Mouse (Mus musculus): ENCODE measurements around the gene Cotl1. TPM values are rescaled to one million over a fixed set of nuclear protein-coding genes. Genes with fewer than 3 reads are reported as not detected.

The Cotl1 gene
- polyA plus RNA-seq, 1 experiment: 149 TPM

DNA sequence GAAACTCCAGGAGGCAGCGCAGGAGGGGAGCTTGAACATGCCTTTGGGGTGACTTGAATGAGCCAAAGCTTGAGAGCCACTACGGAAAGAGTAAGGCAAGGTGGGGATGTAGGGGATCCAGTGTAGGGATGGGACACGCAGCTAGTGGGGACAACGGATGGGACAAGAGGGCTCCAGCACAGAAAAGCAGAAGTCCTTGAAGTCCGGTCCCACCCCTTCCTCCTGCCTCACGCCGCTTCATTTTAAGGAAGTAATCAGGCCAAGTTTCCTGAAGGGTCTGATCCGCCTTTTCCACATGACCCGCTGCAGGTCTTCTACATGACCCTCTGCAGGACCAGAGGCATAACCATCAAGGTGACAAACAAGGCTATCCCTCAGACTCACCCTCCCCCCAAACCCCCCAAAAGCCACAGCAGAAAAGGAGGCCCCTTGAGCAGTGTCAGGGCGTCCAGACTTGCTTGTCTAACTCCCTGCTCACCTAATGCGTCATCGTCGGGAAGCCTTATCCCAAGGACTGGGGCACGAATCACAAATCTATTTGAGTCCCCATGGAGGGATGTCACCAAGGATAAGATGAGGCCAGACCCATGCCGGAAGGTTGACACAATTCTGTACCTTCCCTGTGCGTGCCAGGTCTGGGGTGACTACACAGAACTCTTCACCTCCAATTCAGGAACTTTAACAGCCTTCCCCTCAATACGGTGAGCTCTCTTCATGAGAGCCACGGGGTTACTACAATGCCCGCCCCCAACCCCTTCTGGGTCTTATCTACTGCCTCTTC is 14.2 kb downstream of the Cotl1 start:
- 93% methylated on average over 19 of the region's 19 CpGs for WGBS
- H3K27ac ChIP-seq (ENCODE audit: insufficient read depth, low read length): no peak overlapping the region
- peak in 1 of 2 experiments; percentile 8 for DNase-seq
- H3K4me1 ChIP-seq (ENCODE audit: control insufficient read depth, insufficient read depth, low read length): peaks cover 13% of the 10 kb centered on the region
- no peak overlapping the region for H3K4me3 ChIP-seq (replicated peaks; ENCODE audit: insufficient read depth, low read depth, low read length)
- no peak for TF ChIP-seq POLR2A (IDR thresholded peaks at IDR 0.05; ENCODE audit: borderline replicate concordance, insufficient read depth, low read length)
- no peak for TF ChIP-seq CTCF (IDR thresholded peaks at IDR 0.05; ENCODE audit: borderline replicate concordance, insufficient read depth, low read depth, low read length)
- H3K27me3 ChIP-seq (ENCODE audit: control insufficient read depth, insufficient read depth, low read length): no peaks in the 10 kb centered on the region

GRCm38 (mm10) chr8:119824809-119825273 is 15.5 kb downstream of the Cotl1 start:
- DNase-seq: no peak
- TF ChIP-seq POLR2A (IDR thresholded peaks at IDR 0.05; ENCODE audit: borderline replicate concordance, insufficient read depth, low read length) (no peak), CTCF (IDR thresholded peaks at IDR 0.05; ENCODE audit: borderline replicate concordance, insufficient read depth, low read depth, low read length) (no peak)
- H3K27ac ChIP-seq (ENCODE audit: insufficient read depth, low read length): no peak overlapping the region
- no peaks in the 10 kb centered on the region for H3K27me3 ChIP-seq (ENCODE audit: control insufficient read depth, insufficient read depth, low read length)
- peaks cover 8% of the 10 kb centered on the region for H3K4me1 ChIP-seq (ENCODE audit: control insufficient read depth, insufficient read depth, low read length)
- 64% methylated on average over 11 of the region's 11 CpGs for WGBS
- no peak overlapping the region for H3K4me3 ChIP-seq (replicated peaks; ENCODE audit: insufficient read depth, low read depth, low read length)

GRCm38 (mm10) chr8:119824100-119824499 is 16.2 kb downstream of the Cotl1 start:
- 61% methylated on average over 4 of the region's 4 CpGs for WGBS
- peaks cover 14% of the 10 kb centered on the region for H3K4me1 ChIP-seq (ENCODE audit: control insufficient read depth, insufficient read depth, low read length)
- DNase-seq: peak in 1 of 2 experiments; percentile 63
- H3K27me3 ChIP-seq (ENCODE audit: control insufficient read depth, insufficient read depth, low read length): no peaks in the 10 kb centered on the region
- H3K27ac ChIP-seq (ENCODE audit: insufficient read depth, low read length): no peak overlapping the region
- TF ChIP-seq CTCF (IDR thresholded peaks at IDR 0.05; ENCODE audit: borderline replicate concordance, insufficient read depth, low read depth, low read length) (no peak), POLR2A (IDR thresholded peaks at IDR 0.05; ENCODE audit: borderline replicate concordance, insufficient read depth, low read length) (no peak)
- no peak overlapping the region for H3K4me3 ChIP-seq (replicated peaks; ENCODE audit: insufficient read depth, low read depth, low read length)

- no peak overlapping the region for H3K27ac ChIP-seq (ENCODE audit: insufficient read depth, low read length)
- TF ChIP-seq POLR2A (IDR thresholded peaks at IDR 0.05; ENCODE audit: borderline replicate concordance, insufficient read depth, low read length) (no peak), CTCF (IDR thresholded peaks at IDR 0.05; ENCODE audit: borderline replicate concordance, insufficient read depth, low read depth, low read length) (no peak)
Observed at GRCm38 (mm10) chr8:119823278-119823677, 17.1 kb downstream of the Cotl1 start.

GRCm38 (mm10) chr8:119821691-119822090 is 18.7 kb downstream of the Cotl1 start:
- WGBS: 93% methylated on average over 6 of the region's 6 CpGs
- TF ChIP-seq CTCF (IDR thresholded peaks at IDR 0.05; ENCODE audit: borderline replicate concordance, insufficient read depth, low read depth, low read length): no peak
- no peak for TF ChIP-seq POLR2A (IDR thresholded peaks at IDR 0.05; ENCODE audit: borderline replicate concordance, insufficient read depth, low read length)
- Histone ChIP-seq H3K27me3 (ENCODE audit: control insufficient read depth, insufficient read depth, low read length) (no peaks in the 10 kb centered on the region), H3K4me3 (replicated peaks; ENCODE audit: insufficient read depth, low read depth, low read length) (no peak overlapping the region), H3K27ac (ENCODE audit: insufficient read depth, low read length) (no peak overlapping the region), H3K4me1 (ENCODE audit: control insufficient read depth, insufficient read depth, low read length) (peaks cover 15% of the 10 kb centered on the region)
- no peak for DNase-seq

More at GRCm38 (mm10) chr8:119823278-119823677, 17.1 kb downstream of the Cotl1 start:
- WGBS: 92% methylated on average over 9 of the region's 9 CpGs
- H3K4me1 ChIP-seq (ENCODE audit: control insufficient read depth, insufficient read depth, low read length): peaks cover 11% of the 10 kb centered on the region
- no peak overlapping the region for H3K4me3 ChIP-seq (replicated peaks; ENCODE audit: insufficient read depth, low read depth, low read length)
- no peaks in the 10 kb centered on the region for H3K27me3 ChIP-seq (ENCODE audit: control insufficient read depth, insufficient read depth, low read length)
- DNase-seq: no peak

GRCm38 (mm10) chr8:119819976-119820375 is 20.4 kb downstream of the Cotl1 start:
- DNase-seq: no peak
- peaks cover 15% of the 10 kb centered on the region for H3K4me1 ChIP-seq (ENCODE audit: control insufficient read depth, insufficient read depth, low read length)
- no peak overlapping the region for H3K4me3 ChIP-seq (replicated peaks; ENCODE audit: insufficient read depth, low read depth, low read length)
- 84% methylated on average over 8 of the region's 8 CpGs for WGBS
- no peak overlapping the region for H3K27ac ChIP-seq (ENCODE audit: insufficient read depth, low read length)
- TF ChIP-seq CTCF (IDR thresholded peaks at IDR 0.05; ENCODE audit: borderline replicate concordance, insufficient read depth, low read depth, low read length): no peak
- TF ChIP-seq POLR2A (IDR thresholded peaks at IDR 0.05; ENCODE audit: borderline replicate concordance, insufficient read depth, low read length): no peak
- H3K27me3 ChIP-seq (ENCODE audit: control insufficient read depth, insufficient read depth, low read length): no peaks in the 10 kb centered on the region

GRCm38 (mm10) chr8:119819316-119819715 is 21.0 kb downstream of the Cotl1 start:
- Histone ChIP-seq H3K27ac (ENCODE audit: insufficient read depth, low read length) (peak overlapping the region; percentile 4), H3K27me3 (ENCODE audit: control insufficient read depth, insufficient read depth, low read length) (no peaks in the 10 kb centered on the region), H3K4me3 (replicated peaks; ENCODE audit: insufficient read depth, low read depth, low read length) (no peak overlapping the region), H3K4me1 (ENCODE audit: control insufficient read depth, insufficient read depth, low read length) (peaks cover 15% of the 10 kb centered on the region)
- peak; percentile 55 to 68 for DNase-seq
- 12% methylated on average over 7 of the region's 7 CpGs for WGBS
- TF ChIP-seq CTCF (IDR thresholded peaks at IDR 0.05; ENCODE audit: borderline replicate concordance, insufficient read depth, low read depth, low read length): no peak
- TF ChIP-seq POLR2A (IDR thresholded peaks at IDR 0.05; ENCODE audit: borderline replicate concordance, insufficient read depth, low read length): no peak

GRCm38 (mm10) chr8:119817446-119817845 is 22.9 kb downstream of the Cotl1 start:
- no peaks in the 10 kb centered on the region for H3K27me3 ChIP-seq (ENCODE audit: control insufficient read depth, insufficient read depth, low read length)
- DNase-seq: no peak
- TF ChIP-seq CTCF (IDR thresholded peaks at IDR 0.05; ENCODE audit: borderline replicate concordance, insufficient read depth, low read depth, low read length) (no peak), POLR2A (IDR thresholded peaks at IDR 0.05; ENCODE audit: borderline replicate concordance, insufficient read depth, low read length) (no peak)
- no peak overlapping the region for H3K4me3 ChIP-seq (replicated peaks; ENCODE audit: insufficient read depth, low read depth, low read length)
- peaks cover 15% of the 10 kb centered on the region for H3K4me1 ChIP-seq (ENCODE audit: control insufficient read depth, insufficient read depth, low read length)
- H3K27ac ChIP-seq (ENCODE audit: insufficient read depth, low read length): no peak overlapping the region
- 58% methylated on average over 12 of the region's 12 CpGs for WGBS

Data from cerebellum, adult 2 months (tissue).